Mouse (Mus musculus) forebrain, embryonic 16.5 days (tissue): ENCODE data around the gene Tmem88b. TPM values are rescaled to one million over a fixed set of nuclear protein-coding genes. Genes with fewer than 3 reads are reported as not detected.
A peak's percentile ranks its signal among the peaks of the same experiment; 100 is the strongest.

Source experiments
- ATAC-seq: fragments of 200-750 bp; cut with Nextera tagmentation; 2 replicates; pipeline ENCODE4 v1.8.0; 2017; ENCODE audit warnings: mild to moderate bottlenecking, moderate library complexity
- H3K27ac ChIP-seq: fragments of 300-500 bp; sonication (generic); 2 replicates; pipeline ENCODE4 v1.5.1; 2014; ENCODE audit warnings: low read length, control low read depth
- H3K27me3 ChIP-seq: fragments of 300-500 bp; sonication (generic); replicated peaks from 2 replicates; pipeline ENCODE4 v1.6.1; 2014; ENCODE audit warnings: low read length; ENCODE audit not compliant: control insufficient read depth, insufficient read depth
- H3K36me3 ChIP-seq: fragments of 300-500 bp; sonication (generic); 2 replicates; pipeline ENCODE4 v1.6.1; 2014; ENCODE audit not compliant: control insufficient read depth, insufficient read depth
- H3K4me1 ChIP-seq: fragments of 300-500 bp; sonication (generic); replicated peaks from 2 replicates; pipeline ENCODE4 v1.6.1; 2014; ENCODE audit warnings: low read length; ENCODE audit not compliant: control insufficient read depth, insufficient read depth
- H3K4me2 ChIP-seq: fragments of 300-500 bp; sonication (generic); 2 replicates; pipeline ENCODE4 v1.6.1; 2014; ENCODE audit warnings: mild to moderate bottlenecking, low read length, control low read depth
- H3K4me3 ChIP-seq: fragments of 300-500 bp; sonication (generic); replicated peaks from 2 replicates; pipeline ENCODE4 v1.5.1; 2014; ENCODE audit warnings: mild to moderate bottlenecking, low read length, control low read depth
- H3K9ac ChIP-seq: fragments of 300-500 bp; sonication (generic); replicated peaks from 2 replicates; pipeline ENCODE4 v1.6.1; 2014; ENCODE audit warnings: low read depth, low read length, control low read depth
- H3K9me3 ChIP-seq: fragments of 300-500 bp; sonication (generic); 2 replicates; pipeline ENCODE4 v1.6.1; 2016; ENCODE audit warnings: low read length; ENCODE audit not compliant: control insufficient read depth
- WGBS: fragments of 180-500 bp; shearing (Covaris S2); extraction: QIAGEN DNeasy Blood & Tissue Kit; methylation state at CpG from one replicate; pipeline ENCODE4 v1.1.7; 2014; 5-methylcytosine and 5-hydroxymethylcytosine counted together
- polyA plus RNA-seq: library from polyadenylated mRNA; unstranded; fragments of >200 nt; fragmentation: Nextera tagmentation; extraction: Ambion mirVana; gene quantifications from 2 replicates; pipeline ENCODE4 v1.2.1, GENCODE M21; 2015

Gene Tmem88b
- polyA plus RNA-seq, 1 experiment from 2014 or later, result 0.47 TPM

- peaks cover 21% of the 10 kb centered on the region for H3K4me1 ChIP-seq
- 79% methylated on average over 4 of the region's 4 CpGs for WGBS
- H3K4me2 ChIP-seq, result no peak overlapping the region
- peaks cover 2% of the 10 kb centered on the region; the same call in 1 of the 2 replicates for H3K27me3 ChIP-seq
- H3K36me3 ChIP-seq, result no peaks in the 10 kb centered on the region
- no peak overlapping the region for H3K9ac ChIP-seq
- H3K9me3 ChIP-seq, result no peaks in the 10 kb centered on the region
- H3K4me3 ChIP-seq, result no peak overlapping the region
- ATAC-seq, result no peak
- no peak overlapping the region for H3K27ac ChIP-seq
Observed at GRCm38 (mm10) chr4:155779498-155779897, 6.2 kb downstream of the Tmem88b start.

GRCm38 (mm10) chr4:155777816-155778215 lies 7.9 kb downstream of the Tmem88b start:
- no peak overlapping the region for H3K4me3 ChIP-seq
- ATAC-seq, result no peak
- H3K4me1 ChIP-seq, result peaks cover 19% of the 10 kb centered on the region
- no peaks in the 10 kb centered on the region for H3K36me3 ChIP-seq
- peaks cover 5% of the 10 kb centered on the region for H3K27me3 ChIP-seq
- H3K9ac ChIP-seq, result no peak overlapping the region
- WGBS, result 80% methylated on average over 2 of the region's 2 CpGs
- no peaks in the 10 kb centered on the region for H3K9me3 ChIP-seq
- H3K27ac ChIP-seq, result no peak overlapping the region
- no peak overlapping the region for H3K4me2 ChIP-seq

DNA sequence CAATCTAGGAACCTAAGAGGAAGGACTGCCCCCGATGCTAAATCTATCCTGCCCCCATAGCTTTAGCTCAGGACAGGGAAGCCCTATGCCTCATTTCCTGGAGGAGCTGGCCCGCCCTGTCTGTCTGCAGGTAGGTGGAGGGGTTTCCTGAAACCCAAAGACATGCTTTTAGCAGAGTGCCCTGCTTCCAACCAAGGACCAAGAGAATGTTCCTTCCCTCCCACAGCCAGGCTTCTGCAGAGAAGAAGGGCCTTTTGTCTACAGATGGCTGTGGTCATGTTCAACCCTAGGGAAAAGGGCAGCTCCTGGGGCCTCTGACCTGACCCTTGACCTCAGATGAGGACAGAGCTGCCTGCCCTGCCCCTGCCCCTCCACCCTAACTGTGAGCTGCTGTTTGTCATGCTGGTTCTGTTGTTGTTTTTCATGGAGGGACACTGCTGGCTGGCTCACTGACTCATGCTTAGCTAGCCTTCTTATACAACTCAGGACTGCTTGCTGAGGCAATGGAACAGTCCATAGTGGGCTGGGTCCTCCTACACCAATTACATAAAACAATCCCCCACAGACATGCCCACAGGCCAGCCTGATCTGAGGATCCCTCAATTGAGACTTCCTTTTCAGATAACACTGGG lies 8.9 kb downstream of the Tmem88b start:
- Histone ChIP-seq H3K9ac (no peak overlapping the region), H3K27me3 (peaks cover 8% of the 10 kb centered on the region), H3K4me2 (no peak overlapping the region), H3K27ac (no peak overlapping the region), H3K9me3 (no peaks in the 10 kb centered on the region), H3K4me1 (peaks cover 19% of the 10 kb centered on the region), H3K4me3 (no peak overlapping the region), H3K36me3 (no peaks in the 10 kb centered on the region)
- no peak for ATAC-seq
- WGBS, result 63% methylated on average over 2 of the region's 2 CpGs

GRCm38 (mm10) chr4:155775855-155776254 lies 9.8 kb downstream of the Tmem88b start:
- no peak overlapping the region for H3K9ac ChIP-seq
- H3K4me3 ChIP-seq, result no peak overlapping the region
- H3K4me2 ChIP-seq, result no peak overlapping the region
- ATAC-seq, result no peak
- H3K27ac ChIP-seq, result peak overlapping the region; percentile 33
- peaks cover 8% of the 10 kb centered on the region for H3K27me3 ChIP-seq
- H3K36me3 ChIP-seq, result no peaks in the 10 kb centered on the region
- no peaks in the 10 kb centered on the region for H3K9me3 ChIP-seq
- 73% methylated on average over 3 of the region's 3 CpGs for WGBS
- H3K4me1 ChIP-seq, result peaks cover 19% of the 10 kb centered on the region

DNA sequence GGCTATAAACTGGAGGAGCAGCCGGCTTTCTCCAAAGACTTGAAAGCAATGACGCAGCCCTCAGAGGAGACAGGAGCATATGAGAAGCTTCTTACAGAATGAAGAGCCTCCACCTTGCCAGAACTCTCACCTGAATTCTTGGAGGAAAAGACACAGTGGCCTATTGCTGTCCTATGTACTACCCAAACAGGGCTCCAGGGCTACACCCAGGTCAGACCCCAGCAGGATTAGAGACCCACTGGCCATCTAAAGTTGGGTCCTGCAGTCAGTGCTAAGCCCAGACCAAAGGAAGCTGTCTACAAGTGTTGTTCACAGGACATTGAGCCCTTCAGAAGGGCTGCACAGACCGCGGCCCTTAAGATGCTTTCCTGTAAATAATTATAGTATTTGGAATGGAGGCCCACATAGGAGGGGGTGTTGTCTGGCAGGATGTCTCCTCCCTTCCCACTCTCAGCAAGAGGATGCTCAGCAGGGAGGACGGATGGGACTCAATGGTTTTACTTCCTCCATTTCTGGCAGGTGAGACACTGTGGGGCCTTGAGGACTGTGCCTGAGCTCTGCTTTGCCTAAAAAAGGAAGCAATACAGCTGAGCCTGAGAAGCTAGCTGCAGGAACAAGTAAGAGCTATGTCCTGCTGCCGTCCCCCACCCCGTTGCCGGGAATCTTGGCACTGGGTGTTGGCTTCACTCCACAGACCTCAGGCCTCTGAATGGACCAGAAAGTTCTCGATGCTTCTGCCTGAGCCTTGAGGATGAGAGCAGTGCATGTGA lies 10.5 kb downstream of the Tmem88b start:
- ATAC-seq, result no peak
- Histone ChIP-seq H3K9ac (peak overlapping the region; percentile 51), H3K36me3 (no peaks in the 10 kb centered on the region), H3K27me3 (peaks cover 8% of the 10 kb centered on the region), H3K4me3 (peak overlapping the region; percentile 41), H3K27ac (peak overlapping the region; percentile 29; the same call in 1 of the 2 replicates), H3K4me1 (peaks cover 23% of the 10 kb centered on the region), H3K9me3 (no peaks in the 10 kb centered on the region), H3K4me2 (peak overlapping the region; percentile 59)
- 48% methylated on average over 9 of the region's 9 CpGs for WGBS

DNA sequence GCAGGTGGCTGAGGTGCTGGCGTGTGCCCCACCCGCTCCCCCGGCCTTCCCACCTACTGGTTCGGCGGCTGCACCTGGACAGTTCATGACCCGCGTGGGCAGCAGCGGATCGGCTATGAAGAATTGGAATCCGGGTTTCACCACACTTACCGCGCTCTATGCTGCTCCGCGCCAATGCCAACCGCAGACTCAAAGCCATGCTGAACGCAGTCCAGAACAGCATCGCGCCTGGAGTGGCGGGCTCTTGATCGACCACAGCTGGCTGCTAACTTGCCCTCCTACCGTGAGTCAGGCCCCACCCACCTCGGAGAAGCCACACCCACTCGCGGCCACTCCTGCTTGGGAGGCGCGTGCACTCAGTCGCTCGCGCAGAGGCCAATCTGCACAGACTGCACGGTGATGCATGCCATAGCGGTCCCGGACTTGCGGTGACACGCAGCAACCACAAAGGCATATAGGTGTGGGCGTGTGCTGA lies 11.4 kb downstream of the Tmem88b start, which contains the start of gene Vwa1:
Gene Vwa1 (minus strand): TSS at position 419 of the 475 bp plus-strand sequence.
- H3K4me2 ChIP-seq, result peak within 1 kb of the TSS; percentile 59
- peak; percentile 76 for ATAC-seq
- H3K27me3 ChIP-seq, result peaks cover 8% of the 10 kb centered on the region
- H3K9me3 ChIP-seq, result no peaks in the 10 kb centered on the region
- no peaks in the 10 kb centered on the region for H3K36me3 ChIP-seq
- H3K27ac ChIP-seq, result peak within 1 kb of the TSS; percentile 29; the same call in 1 of the 2 replicates
- peak within 1 kb of the TSS; percentile 51 for H3K9ac ChIP-seq
- 1% methylated on average over 35 of the region's 35 CpGs for WGBS
- H3K4me1 ChIP-seq, result peaks cover 29% of the 10 kb centered on the region
- H3K4me3 ChIP-seq, result peak within 1 kb of the TSS; percentile 41

GRCm38 (mm10) chr4:155773335-155774078 lies 12.2 kb downstream of the Tmem88b start:
- Histone ChIP-seq H3K27me3 (peaks cover 8% of the 10 kb centered on the region), H3K4me1 (peaks cover 29% of the 10 kb centered on the region), H3K9ac (no peak overlapping the region), H3K36me3 (no peaks in the 10 kb centered on the region), H3K27ac (no peak overlapping the region), H3K4me3 (peak overlapping the region; percentile 41), H3K4me2 (peak overlapping the region; percentile 59), H3K9me3 (no peaks in the 10 kb centered on the region)
- WGBS, result 32% methylated on average over 5 of the region's 5 CpGs
- no peak for ATAC-seq

DNA sequence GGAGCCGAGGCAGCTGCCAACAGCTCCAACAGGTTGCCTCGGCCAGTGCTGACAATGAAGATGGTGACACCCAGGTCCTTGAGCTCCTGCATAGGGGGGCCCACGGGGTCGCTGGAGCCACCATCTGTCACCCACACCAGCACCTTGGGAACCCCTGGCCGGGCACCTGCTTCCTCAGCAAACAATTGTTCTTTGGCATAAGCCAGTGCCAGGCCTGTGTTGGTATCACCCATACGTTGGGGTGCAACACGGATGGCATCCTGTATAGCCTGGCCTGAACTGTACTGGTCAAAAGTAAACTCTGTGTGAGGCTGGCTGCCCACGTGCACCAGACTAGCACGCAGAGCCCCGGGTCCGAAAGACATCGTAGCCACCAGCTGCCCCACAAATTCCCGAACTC lies 12.9 kb downstream of the Tmem88b start:
- no peak overlapping the region for H3K4me2 ChIP-seq
- H3K4me3 ChIP-seq, result no peak overlapping the region; the same call in 1 of the 2 replicates
- peaks cover 8% of the 10 kb centered on the region for H3K27me3 ChIP-seq
- no peaks in the 10 kb centered on the region for H3K9me3 ChIP-seq
- H3K4me1 ChIP-seq, result peaks cover 29% of the 10 kb centered on the region
- ATAC-seq, result no peak
- no peaks in the 10 kb centered on the region for H3K36me3 ChIP-seq
- WGBS, result 90% methylated on average over 13 of the region's 13 CpGs
- no peak overlapping the region for H3K27ac ChIP-seq
- H3K9ac ChIP-seq, result no peak overlapping the region

DNA sequence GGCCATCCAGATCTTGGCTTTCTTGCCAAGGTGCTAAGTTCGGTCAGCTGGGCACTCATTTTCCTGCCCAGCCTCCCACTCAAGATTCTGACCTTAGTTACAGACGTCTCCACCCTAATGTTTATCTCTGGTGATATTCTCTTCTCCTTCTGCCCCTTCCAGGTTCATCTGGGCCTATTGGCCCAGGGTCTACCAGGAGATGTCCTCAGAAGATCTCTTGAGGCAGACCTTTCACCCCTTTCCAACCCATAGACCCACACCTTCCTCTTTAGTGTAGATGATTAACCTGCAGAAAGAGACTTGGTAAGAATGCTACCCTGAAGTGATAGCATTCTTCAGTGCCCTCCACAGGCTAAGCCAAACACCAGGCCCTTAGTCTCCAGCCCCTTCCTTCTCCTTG lies 14.0 kb downstream of the Tmem88b start:
- ATAC-seq, result no peak
- peaks cover 29% of the 10 kb centered on the region for H3K4me1 ChIP-seq
- H3K4me2 ChIP-seq, result no peak overlapping the region
- H3K9ac ChIP-seq, result no peak overlapping the region
- peaks cover 8% of the 10 kb centered on the region for H3K27me3 ChIP-seq
- no peaks in the 10 kb centered on the region for H3K9me3 ChIP-seq
- 82% methylated on average over 2 of the region's 2 CpGs for WGBS
- H3K4me3 ChIP-seq, result no peak overlapping the region
- no peaks in the 10 kb centered on the region for H3K36me3 ChIP-seq
- no peak overlapping the region for H3K27ac ChIP-seq
